Mouse (Mus musculus): ENCODE measurements around the gene Scnn1a. TPM values are rescaled to one million over a fixed set of nuclear protein-coding genes. Genes with fewer than 3 reads are reported as not detected.
A peak's percentile ranks its signal among the peaks of the same experiment; 100 is the strongest.

Gene Scnn1a
- polyA plus RNA-seq, 1 experiment from 2014 or later, result 0.33 TPM

DNA sequence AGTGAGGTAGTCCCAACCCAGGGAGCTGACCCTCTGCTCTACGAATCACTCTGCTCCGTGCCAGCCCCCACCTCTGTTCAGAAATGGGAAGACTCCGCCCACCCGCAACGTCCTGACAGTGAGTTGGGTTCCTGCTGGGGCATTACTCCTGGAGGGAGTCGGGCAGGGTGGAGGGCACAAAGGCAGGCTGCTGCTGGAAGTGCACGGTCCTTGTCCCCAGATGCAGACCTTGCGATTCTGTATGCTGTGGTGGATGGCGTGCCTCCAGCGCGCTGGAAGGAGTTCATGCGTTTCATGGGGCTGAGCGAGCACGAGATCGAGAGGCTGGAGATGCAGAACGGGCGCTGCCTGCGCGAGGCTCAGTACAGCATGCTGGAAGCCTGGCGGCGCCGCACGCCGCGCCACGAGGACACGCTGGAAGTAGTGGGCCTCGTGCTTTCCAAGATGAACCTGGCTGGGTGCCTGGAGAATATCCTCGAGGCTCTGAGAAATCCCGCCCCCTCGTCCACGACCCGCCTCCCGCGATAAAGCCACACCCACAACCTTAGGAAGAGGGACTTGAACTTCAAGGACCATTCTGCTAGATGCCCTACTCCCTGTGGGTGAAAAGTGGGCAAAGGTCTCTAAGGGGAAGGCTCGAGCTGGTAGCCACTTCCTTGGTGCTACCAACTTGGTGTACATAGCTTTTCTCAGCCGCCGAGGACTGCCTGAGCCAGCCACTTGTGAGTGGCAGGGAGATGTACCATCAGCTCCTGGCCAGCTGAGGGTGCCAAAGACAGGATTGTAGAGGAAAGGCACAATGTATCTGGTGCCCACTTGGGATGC lies 41.2 kb downstream of the Scnn1a start:
- H3K27ac ChIP-seq (ENCODE audit: low read depth, low read length), result no peak overlapping the region
- H3K4me3 ChIP-seq (ENCODE audit: low read depth, low read length), result no peak overlapping the region
- peaks cover 30% of the 10 kb centered on the region for H3K27me3 ChIP-seq (ENCODE audit: control insufficient read depth, insufficient read depth, low read length)
- H3K9me3 ChIP-seq (ENCODE audit: control insufficient read depth, low read length), result no peaks in the 10 kb centered on the region
- WGBS, result 13% methylated on average over 38 of the region's 38 CpGs
- H3K9ac ChIP-seq (ENCODE audit: low read length), result no peak overlapping the region
- H3K4me2 ChIP-seq, result peak overlapping the region; percentile 28; the same call in 1 of the 2 replicates
- H3K4me1 ChIP-seq (ENCODE audit: control insufficient read depth, insufficient read depth, low read length), result peaks cover 9% of the 10 kb centered on the region
- no peaks in the 10 kb centered on the region for H3K36me3 ChIP-seq (ENCODE audit: control insufficient read depth, insufficient read depth, low read length)
- DNase-seq (ENCODE audit: low spot score, missing footprints), result peak; percentile 87
- ATAC-seq (ENCODE audit: low FRiP score), result peak; percentile 33

DNA sequence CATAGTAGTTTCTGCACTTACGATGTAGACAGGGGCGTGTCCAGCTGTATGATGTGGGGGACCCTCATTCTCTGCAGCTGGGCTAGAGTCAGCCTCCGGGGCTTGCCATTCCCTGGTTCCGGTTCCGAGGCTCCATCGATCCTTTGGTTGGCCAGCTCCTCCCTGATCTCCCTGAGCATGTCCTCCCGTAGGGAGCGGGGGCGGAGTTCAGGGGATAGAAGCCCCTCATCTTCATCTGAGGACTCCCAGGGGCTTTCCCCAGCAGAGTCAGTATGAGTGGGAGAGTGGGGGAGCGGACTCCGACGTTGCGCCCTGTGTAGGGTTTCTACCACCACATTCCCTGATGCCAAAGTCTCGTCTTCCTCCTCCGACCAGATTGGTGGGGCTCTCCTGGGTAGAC lies 42.6 kb downstream of the Scnn1a start:
- peak overlapping the region; percentile 20; the same call in 1 of the 2 replicates for H3K4me2 ChIP-seq
- H3K27ac ChIP-seq (ENCODE audit: low read depth, low read length), result no peak overlapping the region
- H3K9ac ChIP-seq (ENCODE audit: low read length), result 0 out of 2 replicates have a peak overlapping the region, but pooled peaks have one; percentile 6
- H3K27me3 ChIP-seq (ENCODE audit: control insufficient read depth, insufficient read depth, low read length), result peaks cover 30% of the 10 kb centered on the region
- DNase-seq (ENCODE audit: low spot score, missing footprints) (peak; percentile 88), ATAC-seq (ENCODE audit: low FRiP score) (no peak)
- H3K4me3 ChIP-seq (ENCODE audit: low read depth, low read length), result no peak overlapping the region
- H3K4me1 ChIP-seq (ENCODE audit: control insufficient read depth, insufficient read depth, low read length), result peaks cover 9% of the 10 kb centered on the region
- 12% methylated on average over 15 of the region's 15 CpGs for WGBS
- no peaks in the 10 kb centered on the region for H3K9me3 ChIP-seq (ENCODE audit: control insufficient read depth, low read length)
- no peaks in the 10 kb centered on the region for H3K36me3 ChIP-seq (ENCODE audit: control insufficient read depth, insufficient read depth, low read length)

DNA sequence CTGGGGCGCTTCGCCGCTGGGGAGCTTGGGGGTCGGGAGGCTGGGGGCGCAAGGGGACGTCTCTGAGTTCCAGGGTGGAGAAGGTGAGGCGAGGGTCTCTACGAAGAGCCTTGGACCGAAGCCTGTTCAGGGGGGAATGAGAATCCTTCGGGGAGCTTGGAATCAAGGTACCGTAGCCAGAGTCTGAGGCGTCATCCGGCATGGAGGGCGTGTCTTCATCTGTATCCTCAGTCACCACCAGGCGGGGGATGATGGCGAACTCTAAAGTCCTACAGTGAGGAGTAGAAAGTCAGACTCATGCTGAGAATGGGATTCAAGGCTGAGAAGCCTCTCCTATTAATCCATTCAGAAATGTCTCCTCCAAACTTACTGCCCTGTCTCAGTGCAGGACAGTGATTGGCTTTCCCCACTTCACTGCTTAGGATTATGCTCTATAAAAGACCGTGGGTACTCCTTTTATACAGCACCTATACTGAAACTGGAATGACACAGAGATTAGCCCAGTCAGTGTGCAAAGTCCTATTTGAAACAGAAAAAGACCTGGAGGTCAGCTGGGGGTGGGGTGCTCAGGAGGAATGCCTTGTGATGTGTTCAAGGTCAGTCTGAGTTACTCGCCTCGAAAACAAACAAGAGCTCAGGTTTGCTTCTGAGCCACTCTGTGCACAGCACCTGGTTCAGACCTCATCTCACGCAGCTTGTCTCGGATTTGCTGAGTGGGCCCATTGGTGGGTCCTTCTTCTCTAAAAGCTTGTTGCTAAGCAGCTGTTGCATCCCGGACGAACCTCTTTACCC lies 43.2 kb downstream of the Scnn1a start:
- Histone ChIP-seq H3K27ac (ENCODE audit: low read depth, low read length) (no peak overlapping the region), H3K9ac (ENCODE audit: low read length) (0 out of 2 replicates have a peak overlapping the region, but pooled peaks have one; percentile 6), H3K4me2 (peak overlapping the region; percentile 20; the same call in 1 of the 2 replicates), H3K4me3 (ENCODE audit: low read depth, low read length) (no peak overlapping the region), H3K4me1 (ENCODE audit: control insufficient read depth, insufficient read depth, low read length) (peaks cover 9% of the 10 kb centered on the region), H3K9me3 (ENCODE audit: control insufficient read depth, low read length) (no peaks in the 10 kb centered on the region), H3K27me3 (ENCODE audit: control insufficient read depth, insufficient read depth, low read length) (peaks cover 30% of the 10 kb centered on the region), H3K36me3 (ENCODE audit: control insufficient read depth, insufficient read depth, low read length) (no peaks in the 10 kb centered on the region)
- ATAC-seq (ENCODE audit: low FRiP score) (no peak), DNase-seq (ENCODE audit: low spot score, missing footprints) (peak; percentile 89)
- 3% methylated on average over 23 of the region's 23 CpGs for whole genome bisulfite sequencing

DNA sequence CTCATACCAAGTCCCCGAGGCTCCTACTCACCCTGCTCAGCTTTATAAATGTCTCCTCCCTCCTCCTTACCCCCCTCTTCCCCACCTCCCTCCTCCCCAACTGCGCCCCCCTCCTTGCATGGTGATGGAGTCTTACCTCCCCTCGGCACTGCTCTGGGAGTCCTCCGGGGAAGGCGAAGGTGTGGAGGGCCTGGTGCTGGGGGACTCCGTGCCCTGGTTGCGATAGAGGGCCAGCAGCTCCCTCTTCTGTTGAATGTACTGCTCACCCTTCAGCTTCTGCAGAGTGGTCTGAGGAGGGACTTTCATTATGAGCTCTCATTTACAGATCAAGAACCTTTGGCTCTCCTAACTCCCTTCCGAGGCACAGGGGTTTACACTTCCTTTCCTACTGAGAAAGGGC lies 44.0 kb downstream of the Scnn1a start:
- Histone ChIP-seq H3K27ac (ENCODE audit: low read depth, low read length) (no peak overlapping the region), H3K4me3 (ENCODE audit: low read depth, low read length) (no peak overlapping the region), H3K4me2 (peak overlapping the region; percentile 9; the same call in 1 of the 2 replicates), H3K36me3 (ENCODE audit: control insufficient read depth, insufficient read depth, low read length) (no peaks in the 10 kb centered on the region), H3K9me3 (ENCODE audit: control insufficient read depth, low read length) (no peaks in the 10 kb centered on the region), H3K4me1 (ENCODE audit: control insufficient read depth, insufficient read depth, low read length) (peaks cover 9% of the 10 kb centered on the region), H3K9ac (ENCODE audit: low read length) (no peak overlapping the region), H3K27me3 (ENCODE audit: control insufficient read depth, insufficient read depth, low read length) (peaks cover 30% of the 10 kb centered on the region)
- ATAC-seq (ENCODE audit: low FRiP score) (no peak), DNase-seq (ENCODE audit: low spot score, missing footprints) (no peak)
- 8% methylated on average over 8 of the region's 8 CpGs for WGBS

DNA sequence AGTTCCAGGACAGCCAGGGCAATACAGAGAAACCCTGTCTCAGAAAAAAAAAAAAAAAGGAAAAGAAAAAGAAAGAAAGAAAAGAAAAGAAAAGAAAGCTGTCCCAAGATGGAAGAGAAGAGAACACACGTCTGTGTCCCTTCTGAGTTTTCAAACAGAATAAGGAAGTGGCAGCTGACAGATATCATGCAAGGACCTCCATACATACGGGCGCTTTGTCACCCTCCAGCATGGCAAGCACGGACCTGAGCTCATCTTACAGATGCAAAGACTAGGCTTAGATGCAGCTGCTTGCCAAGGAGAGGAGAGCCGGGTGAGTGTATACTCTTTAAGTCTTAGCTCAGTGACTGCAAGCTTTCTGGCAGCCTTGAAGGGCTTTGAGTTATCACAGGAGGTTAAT lies 45.1 kb downstream of the Scnn1a start:
- no peak overlapping the region for H3K9ac ChIP-seq (ENCODE audit: low read length)
- no peaks in the 10 kb centered on the region for H3K9me3 ChIP-seq (ENCODE audit: control insufficient read depth, low read length)
- H3K36me3 ChIP-seq (ENCODE audit: control insufficient read depth, insufficient read depth, low read length), result no peaks in the 10 kb centered on the region
- DNase-seq (ENCODE audit: low spot score, missing footprints) (no peak), ATAC-seq (ENCODE audit: low FRiP score) (no peak)
- H3K27ac ChIP-seq (ENCODE audit: low read depth, low read length), result no peak overlapping the region
- no peak overlapping the region for H3K4me3 ChIP-seq (ENCODE audit: low read depth, low read length)
- no peak overlapping the region for H3K4me2 ChIP-seq
- peaks cover 9% of the 10 kb centered on the region for H3K4me1 ChIP-seq (ENCODE audit: control insufficient read depth, insufficient read depth, low read length)
- WGBS, result 87% methylated on average over 5 of the region's 5 CpGs
- peaks cover 30% of the 10 kb centered on the region for H3K27me3 ChIP-seq (ENCODE audit: control insufficient read depth, insufficient read depth, low read length)

DNA sequence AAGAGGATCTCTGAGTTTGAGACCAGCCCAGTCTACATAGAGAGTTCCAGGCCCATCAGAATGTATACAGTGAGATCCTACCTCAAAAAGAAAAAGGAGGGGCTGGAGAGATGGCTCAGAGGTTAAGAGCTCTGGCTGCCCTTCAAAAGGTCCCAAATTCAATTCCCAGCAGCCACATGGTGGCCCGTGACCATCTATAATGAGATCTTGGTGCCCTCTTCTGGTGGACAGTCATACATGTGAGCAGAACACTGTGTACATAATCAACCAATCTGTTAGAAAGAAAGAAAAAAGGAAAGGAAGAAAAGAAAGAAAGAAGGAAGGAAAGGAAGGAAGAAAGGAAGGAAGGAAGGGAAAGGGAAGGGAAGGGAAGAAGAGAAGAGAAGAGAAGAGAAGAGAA lies 45.7 kb downstream of the Scnn1a start:
- no peak overlapping the region for H3K4me3 ChIP-seq (ENCODE audit: low read depth, low read length)
- H3K36me3 ChIP-seq (ENCODE audit: control insufficient read depth, insufficient read depth, low read length), result no peaks in the 10 kb centered on the region
- DNase-seq (ENCODE audit: low spot score, missing footprints) (no peak), ATAC-seq (ENCODE audit: low FRiP score) (no peak)
- H3K4me2 ChIP-seq, result no peak overlapping the region
- peaks cover 9% of the 10 kb centered on the region for H3K4me1 ChIP-seq (ENCODE audit: control insufficient read depth, insufficient read depth, low read length)
- H3K9ac ChIP-seq (ENCODE audit: low read length), result no peak overlapping the region
- 74% methylated on average over 1 of the region's 1 CpGs for WGBS
- no peaks in the 10 kb centered on the region for H3K9me3 ChIP-seq (ENCODE audit: control insufficient read depth, low read length)
- peaks cover 28% of the 10 kb centered on the region for H3K27me3 ChIP-seq (ENCODE audit: control insufficient read depth, insufficient read depth, low read length)
- H3K27ac ChIP-seq (ENCODE audit: low read depth, low read length), result no peak overlapping the region

DNA sequence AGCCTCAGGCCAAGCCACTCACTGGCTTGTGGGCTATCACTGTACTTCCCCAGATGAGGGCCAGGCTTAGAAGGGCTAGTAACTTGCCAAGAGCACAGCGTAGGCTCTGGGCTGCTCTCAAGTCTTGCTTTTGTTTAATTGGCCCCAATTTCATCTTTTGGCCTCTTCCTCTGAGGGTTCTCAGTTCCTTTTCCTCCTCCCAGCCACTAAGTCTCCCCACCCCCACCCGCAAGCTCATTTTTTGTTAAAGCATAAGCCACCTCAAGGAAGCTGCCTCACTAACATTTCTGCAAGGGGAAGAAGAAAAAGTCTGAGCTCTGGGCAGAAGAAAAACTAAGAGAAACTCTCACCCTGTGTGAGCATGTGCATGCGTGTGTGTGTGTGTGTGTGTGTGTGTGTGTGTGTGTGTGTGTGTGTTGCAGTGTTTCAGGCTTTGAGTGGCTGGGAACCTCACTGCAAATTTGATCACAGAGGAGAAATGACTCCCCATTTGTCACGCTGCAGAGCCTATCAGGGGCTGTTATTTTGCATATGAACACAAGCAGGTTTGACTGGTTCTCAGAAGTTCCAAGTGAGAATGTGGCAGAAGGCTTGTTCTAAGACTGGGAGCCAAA lies 47.4 kb downstream of the Scnn1a start:
- Histone ChIP-seq H3K27me3 (ENCODE audit: control insufficient read depth, insufficient read depth, low read length) (peaks cover 15% of the 10 kb centered on the region), H3K4me3 (ENCODE audit: low read depth, low read length) (no peak overlapping the region), H3K9ac (ENCODE audit: low read length) (no peak overlapping the region), H3K4me2 (no peak overlapping the region), H3K4me1 (ENCODE audit: control insufficient read depth, insufficient read depth, low read length) (peaks cover 8% of the 10 kb centered on the region), H3K27ac (ENCODE audit: low read depth, low read length) (no peak overlapping the region), H3K9me3 (ENCODE audit: control insufficient read depth, low read length) (no peaks in the 10 kb centered on the region), H3K36me3 (ENCODE audit: control insufficient read depth, insufficient read depth, low read length) (no peaks in the 10 kb centered on the region)
- no peak for DNase-seq (ENCODE audit: low spot score, missing footprints)
- WGBS, result 57% methylated on average over 4 of the region's 4 CpGs
- ATAC-seq (ENCODE audit: low FRiP score), result no peak

DNA sequence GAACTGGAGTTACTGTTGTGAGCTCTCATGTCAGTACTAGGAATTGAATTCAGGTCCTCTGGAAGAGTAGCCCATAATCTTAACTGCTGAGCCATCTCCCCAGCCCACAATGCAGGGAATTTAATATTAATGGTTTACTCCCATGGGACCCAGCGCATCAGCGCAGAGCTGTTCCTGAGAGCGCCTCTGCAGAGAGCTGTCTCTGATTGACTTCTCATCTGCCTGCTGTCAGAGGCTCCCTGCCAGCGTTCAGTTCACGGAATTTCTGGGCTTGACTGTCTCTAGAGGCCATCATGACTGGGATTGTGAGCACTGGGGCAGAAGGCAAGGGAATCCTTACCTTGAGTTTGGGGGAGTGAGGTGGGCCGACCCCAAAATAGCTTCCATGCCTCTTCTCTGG lies 56.6 kb downstream of the Scnn1a start:
- no peak for DNase-seq (ENCODE audit: low spot score, missing footprints)
- Histone ChIP-seq H3K9ac (ENCODE audit: low read length) (no peak overlapping the region), H3K4me1 (ENCODE audit: control insufficient read depth, insufficient read depth, low read length) (peaks cover 12% of the 10 kb centered on the region), H3K4me2 (no peak overlapping the region), H3K27ac (ENCODE audit: low read depth, low read length) (no peak overlapping the region), H3K9me3 (ENCODE audit: control insufficient read depth, low read length) (no peaks in the 10 kb centered on the region), H3K27me3 (ENCODE audit: control insufficient read depth, insufficient read depth, low read length) (peaks cover 32% of the 10 kb centered on the region), H3K4me3 (ENCODE audit: low read depth, low read length) (no peak overlapping the region), H3K36me3 (ENCODE audit: control insufficient read depth, insufficient read depth, low read length) (no peaks in the 10 kb centered on the region)
- ATAC-seq (ENCODE audit: low FRiP score), result no peak
- 56% methylated on average over 6 of the region's 6 CpGs for WGBS

Measured in midbrain, embryonic 11.5 days (tissue).